Mouse (Mus musculus) intestine, postnatal 0 days (tissue): ENCODE measurements around the gene Bud13. TPM values are rescaled to one million over a fixed set of nuclear protein-coding genes. Genes with fewer than 3 reads are reported as not detected.

Experiments
- ATAC-seq: fragments of 200-750 bp; cut with Nextera tagmentation; 2 replicates; pipeline ENCODE4 v1.8.0; 2017; ENCODE audit warnings: mild to moderate bottlenecking, moderate TSS enrichment, moderate library complexity
- H3K27ac ChIP-seq: fragments of 300-500 bp; sonication (generic); 2 replicates; pipeline ENCODE4 v1.5.1; 2014; ENCODE audit warnings: mild to moderate bottlenecking, low read depth, low read length, moderate library complexity
- H3K27me3 ChIP-seq: fragments of 300-500 bp; sonication (generic); replicated peaks from 2 replicates; pipeline ENCODE4 v1.6.1; 2014; ENCODE audit warnings: low read length, mixed read lengths; ENCODE audit not compliant: control insufficient read depth, insufficient read depth
- H3K36me3 ChIP-seq: fragments of 300-500 bp; sonication (generic); 2 replicates; pipeline ENCODE4 v1.6.1; 2014; ENCODE audit warnings: mild to moderate bottlenecking, moderate library complexity; ENCODE audit not compliant: control insufficient read depth, insufficient read depth
- H3K4me1 ChIP-seq: fragments of 300-500 bp; sonication (generic); replicated peaks from 2 replicates; pipeline ENCODE4 v1.6.1; 2014; ENCODE audit warnings: antibody characterized with exemption, low read length, mixed read lengths; ENCODE audit not compliant: control insufficient read depth, insufficient read depth
- H3K4me2 ChIP-seq: fragments of 300-500 bp; sonication (generic); replicated peaks from 2 replicates; pipeline ENCODE4 v1.6.1; 2014; ENCODE audit warnings: low read depth, mild to moderate bottlenecking, moderate library complexity
- H3K4me3 ChIP-seq: fragments of 300-500 bp; sonication (generic); 2 replicates; pipeline ENCODE4 v1.5.1; 2014; ENCODE audit warnings: low read depth, low read length
- H3K9ac ChIP-seq: fragments of 300-500 bp; sonication (generic); 2 replicates; pipeline ENCODE4 v1.6.1; 2014; ENCODE audit warnings: mild to moderate bottlenecking, low read depth, low read length
- H3K9me3 ChIP-seq: fragments of 300-500 bp; sonication (generic); 2 replicates; pipeline ENCODE4 v1.6.1; 2016; ENCODE audit warnings: mixed run types; ENCODE audit not compliant: control insufficient read depth
- CTCF ChIP-seq: sonication (generic); IDR thresholded peaks from 2 replicates; pipeline ENCODE4 v1.5.1; 2016; ENCODE audit warnings: low read depth, mild to moderate bottlenecking, control low read depth, antibody characterized with exemption, moderate library complexity
- WGBS: fragments of 180-500 bp; shearing (Covaris S2); extraction: QIAGEN DNeasy Blood & Tissue Kit; methylation state at CpG from one replicate; pipeline ENCODE4 v1.1.7; 2014; 5-methylcytosine and 5-hydroxymethylcytosine counted together
- polyA plus RNA-seq: library from polyadenylated mRNA; unstranded; fragments of >200 nt; fragmentation: Nextera tagmentation; extraction: Ambion mirVana; gene quantifications from 2 replicates; pipeline ENCODE4 v1.2.1, GENCODE M21; 2015

Gene Bud13
- polyA plus RNA-seq, 1 experiment from 2014 or later, result 6.4 TPM

GRCm38 (mm10) chr9:46241818-46242217 is 41.0 kb upstream of the Bud13 start:
- peak overlapping the region; percentile 95 for H3K27ac ChIP-seq
- H3K9ac ChIP-seq, result peak overlapping the region; percentile 80
- H3K36me3 ChIP-seq, result peaks cover 6% of the 10 kb centered on the region; the same call in 1 of the 2 replicates
- WGBS, result 29% methylated on average over 2 of the region's 2 CpGs
- no peaks in the 10 kb centered on the region for H3K9me3 ChIP-seq
- peak overlapping the region; percentile 42 for H3K4me3 ChIP-seq
- peak overlapping the region; percentile 46 for H3K4me2 ChIP-seq
- H3K27me3 ChIP-seq, result no peaks in the 10 kb centered on the region
- TF ChIP-seq CTCF, result no peak
- H3K4me1 ChIP-seq, result 0 out of 2 replicates have a peak, but pooled peaks cover 2% of the 10 kb centered on the region
- no peak for ATAC-seq

- Histone ChIP-seq H3K36me3 (peaks cover 6% of the 10 kb centered on the region; the same call in 1 of the 2 replicates), H3K4me1 (0 out of 2 replicates have a peak, but pooled peaks cover 2% of the 10 kb centered on the region), H3K9me3 (no peaks in the 10 kb centered on the region), H3K4me3 (peak overlapping the region; percentile 42), H3K4me2 (peak overlapping the region; percentile 46), H3K27ac (peak overlapping the region; percentile 95), H3K27me3 (no peaks in the 10 kb centered on the region), H3K9ac (peak overlapping the region; percentile 80)
- ATAC-seq, result peak; percentile 13
- 50% methylated on average over 4 of the region's 4 CpGs for WGBS
- TF ChIP-seq CTCF, result no peak
Observed at GRCm38 (mm10) chr9:46243122-46243521, 39.7 kb upstream of the Bud13 start.

- Histone ChIP-seq H3K4me1 (0 out of 2 replicates have a peak, but pooled peaks cover 2% of the 10 kb centered on the region), H3K36me3 (peaks cover 6% of the 10 kb centered on the region; the same call in 1 of the 2 replicates), H3K27me3 (no peaks in the 10 kb centered on the region), H3K9me3 (no peaks in the 10 kb centered on the region), H3K27ac (peak overlapping the region; percentile 95), H3K4me2 (peak overlapping the region; percentile 46), H3K9ac (no peak overlapping the region; the same call in 1 of the 2 replicates), H3K4me3 (no peak overlapping the region)
- peak; percentile 42 for ATAC-seq
- TF ChIP-seq CTCF, result no peak
- 34% methylated on average over 8 of the region's 8 CpGs for WGBS
Observed at GRCm38 (mm10) chr9:46243584-46243983, 39.2 kb upstream of the Bud13 start.

- no peak for ATAC-seq
- H3K4me1 ChIP-seq, result no peaks in the 10 kb centered on the region
- H3K9ac ChIP-seq, result no peak overlapping the region
- H3K4me2 ChIP-seq, result peak overlapping the region; percentile 30; the same call in 1 of the 2 replicates
- H3K4me3 ChIP-seq, result no peak overlapping the region
- peaks cover 6% of the 10 kb centered on the region; the same call in 1 of the 2 replicates for H3K36me3 ChIP-seq
- no peaks in the 10 kb centered on the region for H3K9me3 ChIP-seq
- no peaks in the 10 kb centered on the region for H3K27me3 ChIP-seq
- TF ChIP-seq CTCF, result peak; percentile 92
- no peak overlapping the region for H3K27ac ChIP-seq
- WGBS, result 17% methylated on average over 11 of the region's 11 CpGs
Observed at GRCm38 (mm10) chr9:46246752-46247324, 36.0 kb upstream of the Bud13 start.

- Histone ChIP-seq H3K27me3 (no peaks in the 10 kb centered on the region), H3K4me3 (no peak overlapping the region), H3K4me1 (no peaks in the 10 kb centered on the region), H3K36me3 (no peaks in the 10 kb centered on the region), H3K9ac (no peak overlapping the region), H3K9me3 (no peaks in the 10 kb centered on the region), H3K4me2 (no peak overlapping the region), H3K27ac (no peak overlapping the region)
- WGBS, result 87% methylated on average over 7 of the region's 7 CpGs
- ATAC-seq, result no peak
- TF ChIP-seq CTCF, result no peak
Observed at GRCm38 (mm10) chr9:46256177-46256576, 26.6 kb upstream of the Bud13 start.

GRCm38 (mm10) chr9:46256658-46257385 is 26.0 kb upstream of the Bud13 start:
- 75% methylated on average over 10 of the region's 10 CpGs for WGBS
- no peaks in the 10 kb centered on the region for H3K27me3 ChIP-seq

More at GRCm38 (mm10) chr9:46256658-46257385, 26.0 kb upstream of the Bud13 start:
- Histone ChIP-seq H3K36me3 (no peaks in the 10 kb centered on the region), H3K9ac (no peak overlapping the region), H3K4me3 (no peak overlapping the region), H3K27ac (no peak overlapping the region), H3K4me1 (no peaks in the 10 kb centered on the region), H3K4me2 (no peak overlapping the region), H3K9me3 (no peaks in the 10 kb centered on the region)
- TF ChIP-seq CTCF, result no peak
- no peak for ATAC-seq
